Mouse (Mus musculus) CD4-positive, CD25-positive, alpha-beta regulatory T cell, adult 4 months (primary cell): Measurements from ENCODE around the gene Arid5b. TPM values are rescaled to one million over a fixed set of nuclear protein-coding genes. Genes with fewer than 3 reads are reported as not detected.
A peak's percentile ranks its signal among the peaks of the same experiment; 100 is the strongest.

Source experiments
- ATAC-seq: one replicate; pipeline ENCODE4 v1.8.0; 2017
- polyA plus RNA-seq, 2 experiments: library from polyadenylated mRNA; unstranded; fragments of 100-300 nt; shearing (Covaris generic); gene quantifications; one replicate each; pipeline ENCODE4 v1.2.1; 2017

Gene Arid5b
- polyA plus RNA-seq, 2 experiments from 2014 or later, result 63.9 to 78.6 TPM

- no peak for ATAC-seq
Observed at GRCm38 (mm10) chr10:68231385-68232182, 47.0 kb downstream of the Arid5b start.

- ATAC-seq, result no peak
Observed at GRCm38 (mm10) chr10:68230653-68231384, 47.7 kb downstream of the Arid5b start.

- ATAC-seq, result peak; percentile 32
Observed at GRCm38 (mm10) chr10:68229640-68230565, 48.6 kb downstream of the Arid5b start.

- peak; percentile 81 for ATAC-seq
Observed at GRCm38 (mm10) chr10:68222676-68223075, 55.9 kb downstream of the Arid5b start.

GRCm38 (mm10) chr10:68222012-68222411 lies 56.5 kb downstream of the Arid5b start:
- ATAC-seq, result peak; percentile 57

GRCm38 (mm10) chr10:68219327-68219726 lies 59.2 kb downstream of the Arid5b start:
- ATAC-seq, result no peak

GRCm38 (mm10) chr10:68218678-68219077 lies 59.9 kb downstream of the Arid5b start:
- no peak for ATAC-seq

GRCm38 (mm10) chr10:68214809-68215468 lies 63.6 kb downstream of the Arid5b start:
- ATAC-seq, result no peak

- no peak for ATAC-seq
Observed at GRCm38 (mm10) chr10:68212061-68212915, 66.3 kb downstream of the Arid5b start.

- ATAC-seq, result no peak
Observed at GRCm38 (mm10) chr10:68211514-68211913, 67.0 kb downstream of the Arid5b start.

GRCm38 (mm10) chr10:68210025-68210642 lies 68.4 kb downstream of the Arid5b start:
- ATAC-seq, result no peak

- no peak for ATAC-seq
Observed at GRCm38 (mm10) chr10:68208670-68209065, 69.9 kb downstream of the Arid5b start.

GRCm38 (mm10) chr10:68207803-68208669 lies 70.5 kb downstream of the Arid5b start:
- ATAC-seq, result no peak

GRCm38 (mm10) chr10:68204391-68204790 lies 74.1 kb downstream of the Arid5b start:
- ATAC-seq, result peak; percentile 80

GRCm38 (mm10) chr10:68203860-68204259 lies 74.7 kb downstream of the Arid5b start:
- peak; percentile 64 for ATAC-seq

GRCm38 (mm10) chr10:68203322-68203721 lies 75.2 kb downstream of the Arid5b start:
- ATAC-seq, result no peak

- ATAC-seq, result no peak
Observed at GRCm38 (mm10) chr10:68199440-68199839, 79.1 kb downstream of the Arid5b start.

GRCm38 (mm10) chr10:68196324-68196723 lies 82.2 kb downstream of the Arid5b start:
- no peak for ATAC-seq

GRCm38 (mm10) chr10:68193561-68193960 lies 85.0 kb downstream of the Arid5b start:
- ATAC-seq, result no peak

GRCm38 (mm10) chr10:68192824-68193255 lies 85.7 kb downstream of the Arid5b start:
- ATAC-seq, result peak; percentile 67
